Mouse (Mus musculus) monocyte, adult 5-6 weeks (primary cell): ENCODE results near the gene Dnajb4. TPM values are rescaled to one million over a fixed set of nuclear protein-coding genes. Genes with fewer than 3 reads are reported as not detected.

Source experiments
- ATAC-seq: fragments of 153-309, 156-312 bp; replicated peaks from 2 replicates; pipeline ENCODE4 v1.8.0; 2017; ENCODE audit warnings: mild to moderate bottlenecking; ENCODE audit not compliant: low TSS enrichment, insufficient number of reproducible peaks, severe bottlenecking, poor library complexity, low FRiP score
- total RNA-seq: library from RNA; stranded (forward); fragments of 200-1000, 200-491, 200-594 nt; gene quantifications from 3 replicates; pipeline ENCODE4 v1.2.3, GENCODE M21; 2017

Dnajb4 gene
- total RNA-seq, 1 experiment from 2014 or later = 114 TPM

DNA sequence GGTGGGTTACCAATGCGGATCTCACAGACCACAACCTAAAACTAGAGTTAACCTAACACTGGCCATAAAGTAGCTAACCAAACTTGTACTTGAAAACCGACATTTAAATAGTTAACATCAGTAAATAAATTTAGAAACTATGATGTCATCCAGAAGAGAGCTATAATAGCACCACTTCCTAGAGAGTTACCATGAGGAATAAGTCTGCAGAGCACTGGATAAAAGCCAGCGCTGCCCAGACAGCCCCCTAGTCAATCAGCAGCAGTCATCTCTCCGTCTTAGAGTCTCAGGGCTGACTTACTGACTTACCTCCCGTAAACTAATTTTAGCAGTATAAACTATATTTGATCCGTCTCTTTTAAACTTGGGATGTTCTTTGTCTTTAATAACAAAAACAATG, 24.0 kb downstream of the Dnajb4 start:
- ATAC-seq = no peak

DNA sequence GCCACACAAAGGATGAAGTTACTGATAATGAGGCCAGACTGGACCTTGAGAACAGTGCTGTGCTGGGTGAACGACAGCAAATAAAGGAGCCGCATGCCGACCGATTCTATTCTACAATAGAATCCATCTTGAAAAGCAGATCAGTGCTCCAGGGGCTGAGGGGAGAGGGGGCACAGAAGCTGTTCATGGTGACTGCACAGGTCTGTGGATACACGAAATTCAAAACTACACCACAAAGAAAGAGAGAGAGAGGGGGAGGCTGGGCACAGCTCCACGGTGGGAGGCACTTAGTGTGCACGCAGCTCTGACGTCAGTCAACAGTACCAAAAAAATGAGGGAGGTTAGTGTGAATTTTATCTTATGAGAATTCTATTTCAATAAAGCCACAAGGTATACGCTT, 26.6 kb downstream of the Dnajb4 start:
- ATAC-seq = no peak

DNA sequence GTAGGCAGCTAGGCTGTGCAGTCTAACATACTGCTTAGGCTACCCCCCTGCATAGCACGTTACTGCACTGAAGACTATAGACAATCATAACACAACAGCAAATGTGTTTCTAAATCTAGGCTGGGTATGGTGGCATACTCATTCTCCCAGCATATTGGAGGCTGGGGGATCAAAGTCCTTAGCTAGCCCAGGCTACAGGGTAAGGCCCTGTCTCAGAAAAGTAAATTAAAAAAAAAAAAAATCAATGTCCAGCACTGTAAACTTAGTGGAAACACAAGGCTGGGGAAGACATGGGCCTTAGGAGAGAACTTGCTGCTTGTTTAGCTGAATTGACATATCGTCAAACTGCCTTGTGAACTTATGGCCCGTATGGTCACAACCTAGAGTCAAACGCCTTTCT, 29.5 kb downstream of the Dnajb4 start:
- ATAC-seq = no peak

DNA sequence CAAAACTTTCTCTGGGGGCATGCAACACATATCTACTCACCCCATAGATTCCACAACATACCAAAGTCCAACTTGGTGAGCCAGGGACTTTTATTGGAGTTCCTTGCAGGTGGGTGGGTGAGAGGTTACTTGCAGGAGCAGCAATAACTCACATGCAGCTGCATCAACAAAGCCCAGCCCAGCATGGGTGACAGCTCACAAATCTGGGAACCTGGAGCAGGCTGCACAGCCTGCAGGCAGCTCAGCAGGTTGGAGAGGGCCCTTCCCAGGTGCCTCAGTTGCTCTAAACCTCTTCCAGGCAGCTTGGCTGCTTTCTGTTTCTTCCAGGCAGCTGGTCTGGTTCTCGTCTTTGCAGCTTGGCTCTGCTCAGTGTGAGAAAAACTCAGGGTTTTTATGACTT, 30.8 kb downstream of the Dnajb4 start:
- ATAC-seq = no peak

DNA sequence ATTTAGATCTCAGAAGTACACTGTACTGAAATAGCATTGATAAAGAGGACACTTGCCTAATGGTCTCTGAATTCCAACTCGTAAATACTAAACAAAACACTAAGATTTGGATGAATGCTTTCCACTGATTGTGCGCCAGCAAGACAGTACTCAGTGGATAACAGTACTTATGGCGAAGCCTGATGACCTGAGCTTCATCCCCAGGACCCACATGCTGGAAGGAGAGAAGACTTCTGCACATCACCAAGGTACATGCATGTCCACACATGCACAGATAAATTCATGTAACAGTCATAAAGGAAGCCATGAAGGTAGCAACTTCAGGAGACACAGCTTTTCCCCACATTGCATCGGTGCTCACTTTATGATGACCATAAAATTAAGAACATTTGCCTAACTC, 31.3 kb downstream of the Dnajb4 start:
- ATAC-seq = no peak

DNA sequence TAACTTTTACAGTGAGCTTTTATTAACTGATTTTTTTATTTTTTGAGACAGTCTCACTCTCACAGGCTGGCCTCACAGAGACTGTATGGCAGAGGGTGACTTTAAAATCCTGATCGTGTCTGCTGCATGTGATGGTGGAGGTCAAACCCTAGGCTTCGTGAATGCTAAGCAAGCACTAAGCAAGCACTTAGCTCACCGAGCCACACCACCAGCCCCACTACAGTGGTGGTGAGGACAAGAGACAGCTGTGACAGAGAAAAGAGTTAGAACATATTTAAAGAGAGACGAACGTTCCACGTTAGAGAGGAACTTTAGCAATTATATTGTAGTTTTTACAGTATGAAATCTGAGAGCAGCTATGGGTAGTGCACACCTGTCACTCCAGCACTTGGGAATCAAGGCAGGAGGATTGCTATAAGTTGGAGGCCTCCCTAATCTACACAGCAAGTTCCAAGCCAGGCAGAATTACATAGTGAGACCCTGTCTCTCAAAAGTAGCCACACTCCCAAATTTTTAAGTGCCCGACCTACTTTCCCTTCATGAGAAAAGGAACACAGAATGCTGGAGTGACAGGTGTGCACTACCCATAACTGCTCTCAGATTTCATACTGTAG, 37.7 kb downstream of the Dnajb4 start:
- ATAC-seq = no peak

- ATAC-seq = no peak
These were observed 38.2 kb downstream of the Dnajb4 start for GRCm38 (mm10) chr3:152171862-152172261.

GRCm38 (mm10) chr3:152171236-152171635, 38.9 kb downstream of the Dnajb4 start:
- no peak for ATAC-seq

GRCm38 (mm10) chr3:152170407-152170806, 39.7 kb downstream of the Dnajb4 start:
- ATAC-seq = no peak

- no peak for ATAC-seq
These were observed 42.1 kb downstream of the Dnajb4 start for GRCm38 (mm10) chr3:152168007-152168406.

DNA sequence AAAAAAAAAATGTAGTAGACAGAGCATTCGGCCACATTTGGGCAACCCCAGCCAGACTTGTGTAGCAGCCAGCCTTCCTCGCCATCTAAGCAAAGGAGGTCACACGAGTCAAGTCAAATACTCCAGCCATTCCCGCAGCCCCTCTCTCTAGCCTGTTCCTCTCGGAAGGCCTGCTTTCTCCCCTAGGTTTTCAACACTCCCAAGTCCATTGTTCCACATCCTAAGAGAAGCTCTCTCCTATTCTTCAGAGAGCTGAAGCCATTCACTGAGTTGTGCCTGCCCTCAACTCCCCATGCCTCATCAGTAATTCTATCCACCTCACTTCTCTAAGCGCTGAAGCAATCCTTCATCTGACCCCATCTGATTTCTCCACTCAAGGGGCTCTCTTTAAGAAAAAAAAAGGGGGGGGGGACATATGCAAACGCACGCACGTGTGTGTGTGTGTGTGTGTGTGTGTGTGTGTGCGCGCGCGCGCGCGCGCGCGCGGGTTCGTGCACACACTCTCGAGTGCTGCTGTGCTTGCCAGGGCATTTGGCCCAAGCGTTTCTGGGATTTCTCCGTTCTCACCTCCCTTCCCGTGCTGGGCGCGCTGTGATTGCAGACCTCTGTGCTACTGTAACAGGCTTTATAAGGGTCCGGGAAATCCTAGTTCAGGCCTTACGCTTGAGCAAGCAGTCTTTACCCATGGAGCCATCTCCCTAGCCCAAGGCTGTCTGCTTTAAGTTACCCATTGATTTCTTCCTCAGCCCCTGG, 43.2 kb downstream of the Dnajb4 start:
- no peak for ATAC-seq

DNA sequence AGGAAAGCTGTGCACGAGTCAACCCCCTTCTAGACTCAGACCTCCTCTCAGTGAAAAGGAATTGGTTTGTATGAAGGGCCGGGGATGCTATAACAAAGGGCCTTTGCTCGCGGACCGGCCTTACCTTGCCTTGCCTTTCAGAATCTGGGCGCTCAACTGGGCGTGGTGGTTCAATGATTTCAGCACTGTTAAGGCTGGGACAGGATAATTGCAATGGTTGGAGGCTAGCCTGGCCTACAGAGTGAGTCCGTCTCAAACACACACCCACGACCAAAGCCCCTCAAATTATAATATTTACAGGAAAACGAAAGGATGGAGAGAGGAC, 44.0 kb downstream of the Dnajb4 start, which contains the start of gene Gipc2:
Gipc2 (minus strand) TSS at position 132 of the 325 bp plus-strand sequence.
- no peak for ATAC-seq

DNA sequence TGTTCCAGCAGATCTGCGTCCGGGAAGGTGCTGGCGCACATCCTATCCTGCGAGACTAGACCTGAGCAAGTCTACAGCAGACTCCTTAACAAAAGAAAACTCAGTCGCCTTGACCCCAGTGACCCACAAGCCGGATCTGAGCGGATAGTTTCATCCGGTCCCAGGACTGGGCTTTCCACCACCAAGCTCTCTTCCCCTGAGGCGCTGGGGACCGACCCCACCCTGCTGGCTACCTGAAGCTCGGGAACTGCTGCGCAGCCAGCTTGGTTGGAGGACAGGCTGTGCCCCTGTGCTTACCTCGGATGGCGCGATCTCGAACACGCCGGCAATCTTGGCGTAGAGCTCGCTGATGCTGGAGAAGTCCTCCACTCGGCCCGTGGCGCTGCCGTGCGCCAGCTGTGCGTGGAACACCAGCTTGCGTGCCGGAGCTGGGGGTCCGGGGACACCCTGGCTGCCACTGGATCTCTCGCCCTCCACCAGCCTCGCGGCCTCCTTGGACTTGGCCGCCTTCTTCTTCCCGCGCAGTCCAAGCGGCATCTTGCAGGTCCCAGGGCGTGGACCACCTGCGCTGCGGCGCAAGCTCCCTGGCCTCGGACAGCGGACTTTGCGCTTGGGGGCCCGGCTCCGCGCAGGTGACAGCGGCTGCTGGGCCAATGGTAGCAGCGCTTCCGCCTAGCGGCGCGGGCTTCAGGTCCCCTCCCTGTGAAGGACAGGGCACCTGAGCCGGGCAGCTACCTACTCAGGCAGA, 44.6 kb downstream of the Dnajb4 start:
- ATAC-seq = 0 out of 2 replicates have a peak, but pooled peaks have one; percentile 22

DNA sequence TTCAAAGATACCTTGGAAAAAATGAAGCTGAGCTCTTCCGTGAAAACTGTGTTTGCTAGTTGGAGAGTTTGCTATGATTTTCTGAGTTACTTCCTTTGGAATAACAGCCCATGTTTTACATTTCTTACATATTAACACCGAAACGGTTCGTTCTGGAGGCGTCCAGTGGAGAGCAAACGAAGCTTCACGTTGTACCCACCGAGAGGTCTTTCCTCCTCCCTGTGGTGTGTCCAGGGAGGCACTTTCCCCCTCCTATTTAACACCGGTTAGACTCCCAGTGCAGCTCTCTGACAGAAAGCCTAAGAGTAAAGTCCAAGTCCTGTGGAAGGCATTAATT, 45.1 kb downstream of the Dnajb4 start:
- no peak for ATAC-seq

GRCm38 (mm10) chr3:152163320-152163719, 46.8 kb downstream of the Dnajb4 start:
- no peak for ATAC-seq

DNA sequence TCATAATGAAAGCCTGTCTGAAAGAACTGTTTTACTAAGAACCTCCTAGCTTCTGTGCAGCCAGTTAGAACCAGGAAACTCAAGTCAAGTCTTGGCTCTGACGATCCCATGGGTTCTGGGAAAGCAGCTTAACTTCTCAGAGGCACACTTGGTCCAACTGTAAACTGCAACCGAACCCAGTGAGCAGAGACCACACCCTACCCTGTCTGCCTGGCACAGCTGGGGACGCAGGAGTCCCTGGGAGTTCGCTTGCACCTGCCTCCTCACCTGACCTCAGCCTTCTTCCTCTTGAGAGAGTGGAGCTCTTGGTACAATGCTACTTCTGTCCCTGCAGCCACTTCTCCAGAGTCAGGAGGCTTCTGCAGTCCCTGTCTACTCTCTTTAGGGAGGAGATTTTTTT, 49.5 kb downstream of the Dnajb4 start:
- ATAC-seq = no peak

DNA sequence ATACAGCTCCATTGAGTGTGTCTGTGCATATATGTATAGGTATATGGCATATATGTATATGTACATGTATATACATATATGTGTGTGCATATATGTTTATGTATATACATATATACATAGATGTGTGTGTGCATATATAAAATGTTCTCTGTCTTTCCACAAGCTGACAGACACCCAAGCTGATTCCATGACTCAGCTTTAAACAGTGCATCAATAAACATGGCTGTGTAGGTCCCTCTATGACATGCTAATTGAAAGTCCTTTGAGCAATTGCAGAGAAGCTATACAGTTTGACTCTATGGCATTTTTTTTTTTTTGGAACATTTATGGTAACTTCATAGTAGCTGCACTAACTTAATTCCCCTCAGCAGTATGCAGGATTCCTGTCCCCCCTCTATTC, 50.8 kb downstream of the Dnajb4 start:
- no peak for ATAC-seq

DNA sequence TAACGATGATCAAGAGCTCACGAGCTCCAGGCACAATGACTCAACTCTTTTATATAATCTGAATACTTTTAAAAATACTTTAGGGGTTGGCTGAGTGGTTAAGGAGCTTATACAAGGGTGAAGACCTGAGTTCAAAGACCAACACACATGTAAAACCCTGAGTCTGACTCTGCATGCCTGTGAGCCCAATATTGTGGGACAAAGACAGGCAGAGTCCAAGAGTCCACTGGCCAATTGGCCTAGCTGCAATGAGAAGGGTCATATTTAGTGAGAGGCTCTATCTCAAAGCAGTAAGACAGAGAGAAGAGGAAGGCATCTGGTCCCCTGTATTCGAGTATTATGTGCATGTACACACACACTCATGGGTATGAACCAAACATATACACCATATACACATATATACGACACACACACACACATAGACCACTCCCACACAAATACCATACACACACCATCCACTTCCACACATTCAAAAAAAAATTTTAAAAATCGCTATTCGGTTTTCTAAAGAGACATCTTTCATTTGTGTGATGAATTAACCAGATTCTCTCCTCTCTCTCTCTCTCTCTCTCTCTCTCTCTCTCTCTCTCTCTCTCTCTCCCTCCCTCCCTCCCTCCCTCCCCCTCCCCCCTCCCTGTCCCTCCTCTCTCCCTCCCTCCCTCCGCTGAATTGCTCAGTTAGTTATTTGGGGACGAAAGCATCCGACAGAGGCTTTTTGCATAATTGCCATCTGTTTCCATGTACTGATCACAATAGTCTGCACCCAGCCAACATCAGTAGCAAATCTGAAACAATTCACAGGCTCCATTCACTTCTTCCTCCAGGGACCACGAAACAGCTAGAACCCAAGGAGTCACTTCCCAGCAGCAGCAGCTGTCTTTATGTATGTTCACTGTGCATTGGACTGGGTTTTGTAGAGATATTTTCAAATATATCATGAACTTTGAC, 51.5 kb downstream of the Dnajb4 start:
- ATAC-seq = no peak
